Mouse (Mus musculus): ENCODE measurements at regions not wholly inside any gene's neighbourhood (a gene's known extent, or its start where the extent isn't known, plus 50 kb on each side); places are given as distances from the start of the nearest gene placed in this dataset.

DNA sequence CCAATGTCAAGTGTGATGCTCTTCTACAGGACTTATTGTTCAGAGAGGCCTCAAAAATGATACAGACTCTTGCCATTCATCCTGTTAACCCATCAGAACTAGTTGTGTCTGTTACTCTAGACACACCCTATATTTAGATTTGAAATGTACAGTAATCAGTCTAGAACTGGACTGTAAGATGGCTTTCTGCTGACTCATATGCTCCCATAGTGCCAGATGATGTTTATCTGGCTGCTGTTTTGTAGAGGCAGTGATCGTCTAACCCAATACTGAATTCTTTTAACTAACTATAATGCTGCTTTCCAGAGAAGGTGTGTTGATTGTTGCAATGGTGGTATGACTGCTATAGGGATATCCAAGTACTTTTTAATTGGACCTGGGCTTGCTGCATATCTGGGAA is 185.9 kb upstream of the Npsr1 start:
- no peak for DNase-seq (ENCODE audit: low spot score in 2 of 2)

DNA sequence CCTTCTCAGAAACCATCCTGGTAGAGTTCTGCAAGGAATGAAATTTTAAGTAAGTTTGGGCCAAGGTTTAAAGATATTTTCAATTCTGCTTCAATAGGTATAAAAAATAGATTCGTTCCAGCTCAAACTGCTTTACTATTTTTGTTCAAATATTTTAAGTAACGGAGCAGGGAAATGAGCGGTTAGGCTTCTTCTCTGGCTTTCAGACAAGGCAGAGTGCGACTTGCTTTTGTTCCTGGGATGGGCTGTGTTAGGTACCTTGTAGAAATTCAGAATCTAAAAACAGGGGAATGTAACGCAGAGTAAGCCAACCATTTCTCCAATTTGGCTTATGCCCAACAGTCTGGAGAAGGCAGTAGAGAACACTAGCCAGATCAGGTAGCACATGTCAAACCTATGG is 180.5 kb upstream of the Npsr1 start:
- DNase-seq (ENCODE audit: low spot score in 2 of 2) = no peak

DNA sequence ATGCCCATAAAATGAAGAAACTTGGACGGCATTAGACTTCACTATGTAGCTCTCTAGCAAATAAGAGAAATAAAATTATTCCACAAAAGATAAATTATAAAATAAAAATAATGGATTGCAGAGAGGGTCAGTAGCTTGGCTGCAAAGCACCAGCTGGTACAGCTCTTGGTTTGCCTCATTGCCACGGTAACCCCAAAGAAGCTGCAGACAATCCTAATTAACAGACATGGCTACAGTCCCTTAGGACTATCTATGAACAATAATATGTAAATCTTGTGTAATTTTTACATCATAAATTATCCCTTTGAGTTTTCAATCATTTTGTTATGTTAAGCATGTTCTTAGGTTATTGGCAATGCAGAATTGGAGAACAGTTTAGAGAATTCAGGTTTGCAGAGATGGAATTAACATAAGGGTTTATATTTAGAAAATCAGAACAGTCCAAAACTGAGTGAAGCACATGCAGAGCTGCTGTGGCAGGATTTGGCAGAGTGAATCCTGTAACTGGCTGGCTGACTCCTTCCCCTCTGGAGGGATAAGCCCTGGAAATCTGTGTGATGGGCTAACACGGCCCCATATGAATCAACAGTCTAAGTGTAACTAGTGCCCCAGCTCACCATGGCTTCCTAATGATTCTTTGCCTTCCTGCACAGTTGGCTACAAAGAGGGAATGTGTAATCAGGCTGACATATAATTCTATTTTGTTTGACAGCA is 178.4 kb upstream of the Npsr1 start:
- DNase-seq (ENCODE audit: low spot score in 2 of 2) = no peak

DNA sequence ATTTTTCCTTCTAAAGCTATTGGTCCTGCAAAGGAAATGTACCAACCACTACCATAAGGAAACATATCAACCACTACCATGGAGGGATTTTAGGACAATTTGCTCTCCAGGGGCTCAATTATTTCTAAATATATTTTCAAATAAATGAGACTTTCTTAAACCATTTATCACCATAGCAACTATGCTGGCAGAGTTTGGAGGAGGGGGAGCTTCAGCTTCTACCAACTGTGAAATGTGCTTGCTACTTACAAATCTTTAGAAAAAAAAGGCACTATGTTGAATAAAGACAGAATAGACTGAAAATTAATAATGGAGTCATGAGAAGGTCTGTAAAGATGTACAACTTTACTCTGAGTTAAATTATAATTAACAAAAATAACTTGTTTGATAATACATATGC is 165.6 kb upstream of the Npsr1 start:
- DNase-seq (ENCODE audit: low spot score in 2 of 2) = no peak

DNA sequence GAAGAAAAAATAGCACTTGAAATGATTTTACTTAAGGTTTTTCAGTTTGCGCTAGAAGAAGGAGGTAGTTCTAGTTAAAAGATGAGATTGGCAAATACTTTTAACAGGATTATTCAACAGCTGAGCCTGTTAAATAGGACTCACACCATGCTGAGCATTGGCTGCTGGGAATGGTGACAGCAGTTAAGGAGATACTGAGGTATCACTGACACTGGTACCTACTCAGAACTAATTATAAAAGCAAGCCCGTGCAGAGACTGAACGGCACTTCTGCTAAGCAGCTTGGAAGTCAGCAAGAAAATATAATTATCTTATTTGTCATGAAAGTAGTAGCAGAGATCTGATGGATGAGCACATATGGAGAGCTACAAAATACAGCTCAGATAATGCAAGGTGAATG is 163.5 kb upstream of the Npsr1 start:
- no peak for DNase-seq (ENCODE audit: low spot score in 2 of 2)

DNA sequence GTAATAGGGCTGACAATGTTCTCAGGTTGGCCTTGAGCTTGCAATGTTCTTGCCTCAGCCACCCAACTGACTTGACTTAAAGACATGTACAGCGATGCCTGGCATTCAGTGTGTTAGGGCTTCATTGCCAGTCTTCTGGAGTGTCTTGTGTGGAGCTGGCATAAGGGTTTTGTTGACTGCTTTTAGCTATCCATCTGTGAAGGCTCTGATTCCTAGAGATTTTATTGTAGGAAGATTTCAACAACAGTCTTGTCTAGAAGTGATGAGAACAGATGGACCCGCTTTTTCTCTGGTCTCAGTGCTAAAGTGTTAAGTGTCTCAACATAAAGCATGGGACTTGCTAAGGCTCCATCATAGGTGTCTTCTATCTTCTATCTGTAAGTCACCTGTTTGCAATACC is 145.3 kb upstream of the Npsr1 start:
- peak; percentile 31 for DNase-seq (ENCODE audit: low spot score in 2 of 2)

DNA sequence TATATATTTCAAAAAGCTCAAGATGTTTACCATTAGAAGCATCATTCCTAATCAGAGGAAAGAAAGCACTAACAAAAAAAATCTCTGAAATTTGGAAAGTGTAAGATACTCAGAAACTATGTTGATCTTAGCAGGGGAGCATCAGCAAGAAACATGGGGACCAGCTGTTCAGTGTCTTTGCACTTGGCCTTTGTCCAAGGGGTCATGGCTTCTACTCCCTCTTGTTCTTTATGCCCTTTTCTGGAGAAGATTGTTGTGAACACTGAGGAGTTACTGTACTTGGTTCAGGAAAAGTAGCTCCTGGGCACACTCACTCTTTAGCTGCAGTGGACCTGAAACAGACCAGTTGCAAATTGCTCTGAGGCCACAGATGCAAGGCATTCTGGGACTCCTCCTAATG is 141.2 kb upstream of the Npsr1 start:
- DNase-seq (ENCODE audit: low spot score in 2 of 2) = no peak

DNA sequence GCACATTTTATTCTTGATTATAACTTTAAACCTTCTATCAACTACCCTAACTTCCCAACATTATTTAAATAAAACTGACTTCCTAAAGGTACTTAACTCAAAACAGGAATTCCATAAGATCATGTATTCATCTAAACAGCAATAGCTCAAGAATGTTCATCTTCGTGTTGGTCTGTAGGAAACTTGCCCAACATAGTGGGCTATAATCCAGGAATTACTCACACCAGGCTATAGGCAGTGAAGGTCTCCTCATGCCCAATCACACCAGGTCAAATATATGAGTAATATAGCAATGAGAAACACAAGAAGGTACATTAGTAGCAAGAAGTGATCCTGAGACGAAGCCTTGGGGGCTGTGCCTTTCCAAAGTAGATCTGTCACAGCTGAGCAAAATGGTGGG is 128.1 kb upstream of the Npsr1 start:
- no peak for DNase-seq (ENCODE audit: low spot score in 2 of 2)

DNA sequence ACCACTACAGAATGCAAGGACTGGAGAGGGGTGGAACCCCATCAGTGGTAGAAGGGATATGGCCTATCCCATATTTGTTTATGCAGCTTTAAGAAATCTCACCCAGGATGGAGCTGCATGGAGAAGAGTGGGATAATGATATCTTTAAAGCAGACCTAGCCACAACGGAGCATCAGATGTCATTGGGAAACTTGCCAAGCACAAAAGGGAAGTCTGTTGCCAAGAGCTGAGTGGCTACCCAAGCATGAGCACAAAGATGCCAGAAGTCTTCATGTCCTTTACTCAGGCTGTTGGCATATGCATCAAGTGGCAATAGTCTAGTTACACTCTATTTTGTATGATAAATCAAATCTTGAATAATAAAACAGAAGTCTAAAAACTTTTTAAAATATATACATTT is 124.6 kb upstream of the Npsr1 start:
- DNase-seq (ENCODE audit: low spot score in 2 of 2) = no peak

DNA sequence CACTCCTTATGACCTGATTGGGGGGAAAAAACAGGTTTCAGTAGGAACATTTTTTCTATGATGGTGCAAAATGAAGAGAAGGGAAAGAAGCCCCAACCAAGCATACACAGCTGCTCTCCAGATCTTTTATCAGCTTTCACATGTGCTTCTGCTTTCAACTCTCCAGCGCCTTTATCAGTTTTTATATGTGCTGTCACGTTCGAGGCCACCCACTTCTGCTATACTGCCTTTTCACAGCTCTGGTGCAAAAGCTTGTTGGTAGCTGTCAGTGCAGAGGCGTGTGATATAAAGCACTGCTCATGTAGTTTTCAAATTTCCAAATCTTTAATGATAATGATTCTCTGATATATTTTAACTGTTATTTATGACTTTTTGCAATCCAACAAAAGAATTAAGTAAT is 120.2 kb upstream of the Npsr1 start:
- DNase-seq (ENCODE audit: low spot score in 2 of 2) = peak; percentile 32 to 40

DNA sequence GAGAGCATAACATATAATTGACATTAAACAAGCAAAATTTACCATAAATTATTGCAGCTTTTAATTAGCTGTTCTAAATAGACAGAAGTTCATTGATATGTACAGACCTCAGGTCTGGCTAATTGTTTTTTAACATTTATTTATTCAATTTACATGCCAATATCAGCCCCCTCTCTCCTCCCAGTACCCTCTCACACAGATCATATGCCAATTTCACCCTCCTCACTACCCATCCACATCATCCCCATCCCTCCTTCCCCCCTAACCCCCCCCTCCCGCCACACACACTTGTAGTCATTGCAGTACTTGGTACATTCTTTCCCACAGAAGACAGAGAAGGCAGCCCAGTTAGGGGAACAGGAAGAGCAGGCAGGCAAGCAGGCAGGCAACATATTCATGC is 91.4 kb upstream of the Npsr1 start:
- no peak for DNase-seq (ENCODE audit: low spot score in 2 of 2)

DNA sequence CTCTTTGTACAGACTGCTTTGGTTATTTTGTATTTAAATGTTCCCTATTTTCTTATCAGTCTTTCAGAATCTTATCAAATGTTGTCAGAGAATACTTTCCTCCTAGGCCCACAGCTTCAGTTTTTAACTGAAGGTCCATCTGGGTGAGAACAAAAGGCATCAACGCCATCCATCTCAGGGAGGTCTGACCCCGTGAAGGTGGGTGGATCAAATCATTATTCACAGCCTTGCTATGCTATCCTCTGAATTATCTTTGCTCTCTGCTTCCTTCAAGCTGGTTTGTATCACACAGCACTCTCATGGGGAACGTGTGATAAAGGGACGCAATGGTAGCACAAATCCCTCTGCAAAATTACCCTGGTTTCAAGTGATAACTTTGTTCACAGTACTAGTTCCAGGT is 59.5 kb upstream of the Npsr1 start:
- no peak for DNase-seq (ENCODE audit: low spot score in 2 of 2)

Measured in right cerebral cortex, adult 2 months (tissue).